Mouse (Mus musculus) forebrain, postnatal 0 days (tissue): ENCODE data around the gene Gnb3. TPM values are rescaled to one million over a fixed set of nuclear protein-coding genes. Genes with fewer than 3 reads are reported as not detected.

ENCODE experiments used
- ATAC-seq: fragments of 200-750 bp; cut with Nextera tagmentation; 2 replicates; pipeline ENCODE4 v1.8.0; 2017; ENCODE audit warnings: mild to moderate bottlenecking, moderate library complexity
- DNase-seq: peaks from one replicate; pipeline ENCODE4 v3.0.0-alpha.2; 2015
- H3K27ac ChIP-seq: fragments of 300-500 bp; sonication (generic); 2 replicates; pipeline ENCODE4 v1.5.1; 2014; ENCODE audit warnings: low read depth, mild to moderate bottlenecking, antibody characterized with exemption, low read length, moderate library complexity, mixed read lengths
- H3K27me3 ChIP-seq: fragments of 300-500 bp; sonication (generic); 2 replicates; pipeline ENCODE4 v1.6.1; 2014; ENCODE audit warnings: mild to moderate bottlenecking, low read length, mixed read lengths; ENCODE audit not compliant: insufficient read depth
- H3K36me3 ChIP-seq: fragments of 300-500 bp; sonication (generic); 2 replicates; pipeline ENCODE4 v1.6.1; 2014; ENCODE audit warnings: mild to moderate bottlenecking, moderate library complexity; ENCODE audit not compliant: insufficient read depth
- H3K4me1 ChIP-seq: fragments of 300-500 bp; sonication (generic); 2 replicates; pipeline ENCODE4 v1.6.1; 2014; ENCODE audit warnings: antibody characterized with exemption; ENCODE audit not compliant: insufficient read depth
- H3K4me2 ChIP-seq: fragments of 300-500 bp; sonication (generic); 2 replicates; pipeline ENCODE4 v1.6.1; 2014; ENCODE audit warnings: low read depth, mild to moderate bottlenecking, moderate library complexity
- H3K4me3 ChIP-seq: fragments of 300-500 bp; sonication (generic); 2 replicates; pipeline ENCODE4 v1.5.1; 2014; ENCODE audit warnings: low read depth, low read length, mixed read lengths
- H3K9ac ChIP-seq: fragments of 300-500 bp; sonication (generic); 2 replicates; pipeline ENCODE4 v1.6.1; 2014; ENCODE audit warnings: mild to moderate bottlenecking
- H3K9me3 ChIP-seq: fragments of 300-500 bp; sonication (generic); 2 replicates; pipeline ENCODE4 v1.6.1; 2016; ENCODE audit warnings: low read length
- CTCF ChIP-seq: sonication (generic); IDR thresholded peaks from 2 replicates; pipeline ENCODE4 v1.5.1; 2016; ENCODE audit warnings: antibody characterized with exemption, control low read depth, low read depth
- WGBS: fragments of 180-500 bp; shearing (Covaris S2); extraction: QIAGEN DNeasy Blood & Tissue Kit; methylation state at CpG from one replicate; pipeline ENCODE4 v1.1.7; 2014; 5-methylcytosine and 5-hydroxymethylcytosine counted together
- polyA plus RNA-seq: library from polyadenylated mRNA; unstranded; fragments of >200 nt; fragmentation: Nextera tagmentation; extraction: Ambion mirVana; gene quantifications from 2 replicates; pipeline ENCODE4 v1.2.1, GENCODE M21; 2015
- total RNA-seq: library from RNA; depleted of rRNA; stranded (reverse); fragments of >200 nt; gene quantifications from 2 replicates; pipeline ENCODE4 v1.2.3, GENCODE M21; 2014

Gene Gnb3
- total and polyA plus RNA-seq, 2 experiments from 2014 or later: 0.61 to 0.90 TPM

GRCm38 (mm10) chr6:124857840-124858530 is 17.9 kb upstream of the Gnb3 start:
- Histone ChIP-seq H3K27me3 (no peaks in the 10 kb centered on the region), H3K9me3 (no peaks in the 10 kb centered on the region), H3K36me3 (peaks cover 28% of the 10 kb centered on the region; the same call in 1 of the 2 replicates), H3K4me2 (peak overlapping the region; percentile 84), H3K4me3 (peak overlapping the region; percentile 70), H3K4me1 (peaks cover 14% of the 10 kb centered on the region), H3K27ac (peak overlapping the region; percentile 98), H3K9ac (peak overlapping the region; percentile 98)
- WGBS: 20% methylated on average over 26 of the region's 26 CpGs
- DNase-seq (no peak), ATAC-seq (no peak)
- TF ChIP-seq CTCF: no peak

DNA sequence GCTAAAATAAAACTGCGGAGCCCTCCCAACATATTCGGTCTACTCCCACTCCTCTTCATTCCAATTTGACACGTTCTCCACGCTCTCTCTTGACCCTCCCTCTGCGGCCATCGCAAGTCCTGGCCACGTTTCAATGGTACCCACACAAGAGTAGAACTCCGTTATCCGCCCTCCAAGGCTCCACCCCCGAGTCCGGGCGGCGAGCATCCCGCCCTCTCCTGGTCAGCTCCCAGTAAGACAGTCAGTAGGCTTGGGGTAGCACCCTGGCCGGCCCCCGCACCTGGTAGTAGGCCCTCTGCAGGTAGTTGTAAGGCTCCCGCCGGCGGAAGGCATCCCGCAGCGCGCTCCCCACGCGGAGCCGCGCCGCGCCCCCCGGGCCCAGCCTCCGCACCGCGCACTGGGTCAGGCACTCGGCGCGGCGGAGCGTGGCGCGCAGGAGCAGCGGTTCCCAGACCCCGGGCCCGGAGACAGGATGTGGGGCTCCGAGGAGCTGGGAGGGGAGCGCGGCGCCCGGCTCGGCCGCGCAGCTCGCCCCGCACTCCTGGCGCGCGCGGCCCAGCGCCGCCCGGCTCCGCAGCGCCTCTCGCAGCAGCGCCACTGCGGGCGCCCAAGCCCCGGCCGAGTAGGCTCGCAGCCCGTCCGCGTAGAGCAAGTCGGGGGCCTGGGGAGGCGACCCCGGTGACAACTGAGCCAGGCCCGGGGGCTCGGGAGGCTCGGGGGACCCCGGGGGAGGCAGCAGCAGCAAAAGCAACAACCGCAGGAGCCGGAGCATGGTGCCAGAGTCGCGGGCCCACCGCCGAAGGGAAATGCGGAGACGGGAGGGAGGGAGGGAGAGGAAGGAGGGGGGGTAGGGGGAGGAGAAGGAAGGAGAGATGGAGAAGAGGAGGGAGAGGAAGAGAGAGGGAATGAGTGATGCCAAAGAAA is 17.1 kb upstream of the Gnb3 start, which contains the start of gene P3h3:
Gene P3h3, minus strand, starts transcription at position 837 of the 924 bp plus-strand sequence.
- WGBS: 2% methylated on average over 78 of the region's 86 CpGs
- ATAC-seq (peak; percentile 89), DNase-seq (peak; percentile 90)
- Histone ChIP-seq H3K36me3 (peaks cover 33% of the 10 kb centered on the region; the same call in 1 of the 2 replicates), H3K4me3 (peak within 1 kb of the TSS; percentile 70), H3K4me2 (peak within 1 kb of the TSS; percentile 84), H3K9ac (peak within 1 kb of the TSS; percentile 98), H3K27me3 (no peaks in the 10 kb centered on the region), H3K9me3 (no peaks in the 10 kb centered on the region), H3K27ac (peak within 1 kb of the TSS; percentile 98), H3K4me1 (peaks cover 7% of the 10 kb centered on the region)
- peak; percentile 82 for TF ChIP-seq CTCF

DNA sequence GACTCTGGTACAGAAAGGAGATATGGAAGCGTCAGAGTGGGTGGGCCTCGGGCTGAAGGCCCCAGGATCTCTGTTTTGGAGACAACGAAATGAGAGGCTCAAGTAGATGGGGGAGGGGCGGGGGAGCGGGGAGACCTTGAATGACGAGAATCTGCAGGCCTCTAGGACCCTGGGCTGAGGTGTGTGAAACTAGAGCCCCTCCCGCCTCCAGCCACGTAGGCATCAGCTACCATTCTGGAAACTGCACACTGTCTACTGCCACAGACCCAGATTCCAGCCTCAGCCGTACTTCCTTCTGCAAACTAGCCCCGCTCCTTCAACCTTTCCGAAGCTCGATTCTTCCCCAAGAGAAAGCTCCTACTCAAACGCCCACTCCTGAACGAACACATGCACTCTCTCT is 16.2 kb upstream of the Gnb3 start:
- H3K9ac ChIP-seq: peak overlapping the region; percentile 98
- peak overlapping the region; percentile 98 for H3K27ac ChIP-seq
- ATAC-seq (peak; percentile 76), DNase-seq (peak; percentile 84)
- H3K4me2 ChIP-seq: peak overlapping the region; percentile 84
- H3K27me3 ChIP-seq: no peaks in the 10 kb centered on the region
- peaks cover 7% of the 10 kb centered on the region; the same call in 1 of the 2 replicates for H3K4me1 ChIP-seq
- H3K36me3 ChIP-seq: peaks cover 32% of the 10 kb centered on the region; the same call in 1 of the 2 replicates
- WGBS: 7% methylated on average over 14 of the region's 14 CpGs
- no peak for TF ChIP-seq CTCF
- H3K9me3 ChIP-seq: no peaks in the 10 kb centered on the region
- H3K4me3 ChIP-seq: peak overlapping the region; percentile 70

- ATAC-seq (no peak), DNase-seq (no peak)
- no peak for TF ChIP-seq CTCF
- Histone ChIP-seq H3K36me3 (peaks cover 25% of the 10 kb centered on the region), H3K4me3 (no peak overlapping the region), H3K27me3 (no peaks in the 10 kb centered on the region), H3K4me1 (peaks cover 7% of the 10 kb centered on the region; the same call in 1 of the 2 replicates), H3K9me3 (no peaks in the 10 kb centered on the region), H3K27ac (no peak overlapping the region), H3K9ac (no peak overlapping the region), H3K4me2 (no peak overlapping the region)
- 76% methylated on average over 12 of the region's 12 CpGs for WGBS
These were observed 14.6 kb upstream of the Gnb3 start for GRCm38 (mm10) chr6:124854647-124855046.

- H3K9ac ChIP-seq: no peak overlapping the region
- H3K27me3 ChIP-seq: no peaks in the 10 kb centered on the region
- H3K27ac ChIP-seq: no peak overlapping the region
- DNase-seq: no peak
- peaks cover 26% of the 10 kb centered on the region for H3K36me3 ChIP-seq
- H3K9me3 ChIP-seq: no peaks in the 10 kb centered on the region
- no peak for TF ChIP-seq CTCF
- H3K4me1 ChIP-seq: no peaks in the 10 kb centered on the region
- no peak overlapping the region for H3K4me3 ChIP-seq
- ATAC-seq: no peak
- no peak overlapping the region for H3K4me2 ChIP-seq
- 59% methylated on average over 8 of the region's 8 CpGs for WGBS
These were observed 10.5 kb upstream of the Gnb3 start for GRCm38 (mm10) chr6:124850535-124850934.

DNA sequence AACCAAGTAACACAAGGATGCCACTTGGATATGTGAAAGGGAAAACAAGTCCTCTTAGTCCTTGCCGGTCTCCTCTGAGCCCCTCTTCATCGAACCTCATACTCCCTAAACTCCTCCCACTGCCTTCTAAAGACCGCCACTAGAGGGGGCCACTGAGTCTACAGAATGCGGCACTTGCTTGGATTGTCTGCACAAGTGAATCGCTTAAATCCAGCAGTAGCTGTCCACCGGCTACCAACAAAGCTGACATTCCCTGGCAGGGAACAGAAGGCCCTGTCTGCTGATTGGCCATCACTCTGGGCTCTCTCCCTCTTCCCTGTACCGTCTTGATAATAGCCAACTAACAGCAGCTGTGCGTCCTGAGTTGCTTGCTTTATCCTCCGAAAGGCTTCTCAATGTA is 7.2 kb upstream of the Gnb3 start:
- Histone ChIP-seq H3K9ac (no peak overlapping the region), H3K4me2 (0 out of 2 replicates have a peak overlapping the region, but pooled peaks have one; percentile 5), H3K4me1 (no peaks in the 10 kb centered on the region), H3K27ac (peak overlapping the region; percentile 11; the same call in 1 of the 2 replicates), H3K27me3 (no peaks in the 10 kb centered on the region), H3K9me3 (no peaks in the 10 kb centered on the region), H3K36me3 (peaks cover 18% of the 10 kb centered on the region), H3K4me3 (no peak overlapping the region)
- 3% methylated on average over 9 of the region's 9 CpGs for WGBS
- DNase-seq (peak; percentile 97), ATAC-seq (peak; percentile 91)
- TF ChIP-seq CTCF: peak; percentile 99
